Mouse (Mus musculus): ENCODE measurements around the gene Cox4i1. TPM values are rescaled to one million over a fixed set of nuclear protein-coding genes. Genes with fewer than 3 reads are reported as not detected.
A peak's percentile ranks its signal among the peaks of the same experiment; 100 is the strongest.

Gene Cox4i1
- total RNA-seq, 1 experiment from 2014 or later, result 2,387 TPM

DNA sequence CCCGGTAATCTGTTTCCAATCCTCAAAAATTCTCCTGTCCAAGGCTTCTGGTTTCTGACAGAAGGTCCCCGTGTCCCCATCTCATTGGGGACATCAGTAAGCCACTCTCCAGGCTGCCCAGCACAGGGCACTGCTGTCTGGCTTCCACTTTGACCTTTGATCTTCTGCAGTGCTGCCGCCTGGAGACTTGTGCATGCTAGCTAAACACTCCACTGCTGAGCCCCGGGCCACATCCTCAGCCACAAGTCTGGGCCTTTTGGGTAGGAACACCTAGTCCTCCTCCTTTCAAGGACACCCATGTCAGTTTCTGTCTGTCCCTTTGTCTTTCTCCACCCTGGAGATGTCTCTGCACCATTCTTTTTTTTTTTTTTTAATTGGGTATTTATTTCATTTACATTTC, 24.9 kb downstream of the Cox4i1 start:
- no peak for DNase-seq

DNA sequence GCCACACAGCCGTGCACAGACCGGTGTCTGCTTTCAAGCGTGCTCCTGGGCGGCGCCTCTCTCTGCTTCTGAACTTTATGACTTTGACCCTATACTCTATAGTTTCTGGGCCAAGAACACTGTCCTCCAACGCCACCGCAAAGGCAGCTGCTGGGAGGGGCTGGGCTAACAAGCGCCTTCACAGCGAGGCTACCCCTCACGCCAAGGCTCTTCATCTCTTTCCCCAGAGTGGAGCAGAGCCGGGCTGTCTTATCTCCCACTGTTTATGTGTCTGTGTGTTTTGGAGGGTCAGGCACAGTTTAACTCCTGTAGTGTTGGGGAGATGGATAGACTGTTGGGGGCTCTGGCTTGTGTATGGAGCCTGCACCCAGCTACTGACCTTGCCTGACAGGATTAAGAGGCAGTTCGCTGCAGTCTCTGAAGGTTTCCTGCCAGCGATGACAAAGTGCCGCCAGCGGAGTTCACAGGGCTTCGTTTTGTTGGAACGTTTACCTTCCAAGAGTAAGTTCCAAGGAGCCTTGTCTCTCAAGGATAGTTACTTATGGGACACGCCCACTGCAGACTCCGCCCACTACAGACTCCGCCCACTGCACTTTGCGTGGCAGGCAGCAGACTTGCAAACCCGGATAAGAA, 26.0 kb downstream of the Cox4i1 start:
- DNase-seq, result peak; percentile 68

DNA sequence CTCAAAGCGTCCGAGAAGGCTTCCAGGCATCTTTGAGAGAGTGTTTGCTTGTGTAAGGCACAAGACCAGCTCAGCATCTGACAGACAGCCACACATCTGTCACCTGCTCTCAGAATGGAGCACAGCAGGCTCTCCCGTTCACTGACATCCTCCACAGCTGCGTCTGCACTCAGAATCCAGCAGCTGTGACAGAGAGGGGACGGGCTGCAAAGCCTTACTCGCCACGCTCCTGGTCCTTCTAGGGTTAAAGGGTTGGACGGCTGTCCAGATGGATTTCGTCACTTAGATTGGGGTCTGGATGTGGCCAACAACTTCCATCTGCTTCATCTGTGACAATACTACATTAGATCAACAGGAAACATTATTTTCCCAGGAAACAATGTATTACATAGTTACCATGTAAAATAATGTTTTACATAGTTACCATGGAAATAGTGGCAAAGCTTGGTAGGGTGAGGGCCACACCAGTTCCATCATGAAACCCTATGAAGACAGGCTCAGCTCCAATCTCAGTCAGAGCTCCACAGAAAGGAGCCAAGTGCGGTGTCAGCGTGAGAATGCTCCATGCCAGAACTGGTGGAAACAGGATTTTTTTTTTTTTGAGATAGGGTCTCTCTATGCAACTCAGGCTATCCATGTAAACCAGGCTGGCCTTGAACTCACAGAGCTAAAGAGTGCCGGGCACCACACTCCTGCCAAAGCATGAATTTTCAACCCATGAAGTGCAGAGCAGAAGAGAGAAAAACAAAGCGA, 28.6 kb downstream of the Cox4i1 start:
- no peak for DNase-seq

DNA sequence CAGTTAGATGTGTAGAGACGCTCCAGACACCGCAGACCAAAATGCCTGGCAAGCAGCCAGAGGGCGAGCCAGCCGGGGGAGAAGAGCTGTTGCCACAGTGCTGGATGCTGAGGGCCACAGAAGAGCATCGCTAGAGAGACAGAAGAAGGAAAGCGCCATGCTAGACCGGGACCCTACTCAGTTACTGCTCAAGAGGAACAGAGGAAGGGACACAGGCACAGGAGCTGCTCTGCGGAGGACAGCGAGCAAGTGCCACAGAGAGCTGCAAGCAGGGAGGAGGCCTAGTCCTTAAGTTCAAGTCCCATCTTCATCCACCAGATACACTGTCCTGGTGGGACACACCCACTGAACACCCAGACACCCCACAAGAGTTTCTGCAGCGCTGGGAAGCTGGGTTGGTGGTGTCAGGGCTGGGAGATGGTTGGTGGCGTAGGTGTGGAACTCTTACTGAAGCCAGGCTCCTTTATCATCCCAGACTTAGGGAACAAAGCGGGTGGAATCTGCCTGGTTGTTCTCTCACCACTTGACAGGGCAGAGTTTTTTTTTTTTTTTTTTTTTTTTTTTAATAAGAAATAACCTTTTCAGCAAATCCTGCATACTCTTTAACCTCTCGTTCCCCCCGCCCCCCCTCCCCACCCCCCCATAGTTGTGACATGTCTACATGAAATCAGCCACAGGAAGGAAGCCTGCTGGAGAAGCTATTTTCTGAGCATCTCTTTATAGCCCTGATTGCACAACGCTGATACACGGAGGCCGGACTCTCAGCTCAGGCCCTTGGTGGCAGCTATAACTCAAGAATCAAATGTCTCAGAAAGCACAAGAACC, 29.3 kb downstream of the Cox4i1 start:
- peak; percentile 71 for DNase-seq

DNA sequence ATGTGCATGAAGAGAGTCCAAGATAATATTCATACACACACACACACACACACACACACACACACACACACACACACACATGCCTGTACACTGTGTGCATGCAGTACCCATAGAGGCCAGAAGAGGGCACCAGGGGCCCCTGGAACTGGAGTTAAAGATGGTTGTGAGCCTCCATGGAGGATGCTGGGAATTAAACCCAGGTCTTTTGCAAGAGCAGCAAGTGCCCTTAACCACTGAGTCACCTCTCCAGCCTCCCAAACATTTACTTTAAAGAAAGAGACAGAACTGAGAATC, 29.9 kb downstream of the Cox4i1 start:
- DNase-seq, result peak; percentile 41

DNA sequence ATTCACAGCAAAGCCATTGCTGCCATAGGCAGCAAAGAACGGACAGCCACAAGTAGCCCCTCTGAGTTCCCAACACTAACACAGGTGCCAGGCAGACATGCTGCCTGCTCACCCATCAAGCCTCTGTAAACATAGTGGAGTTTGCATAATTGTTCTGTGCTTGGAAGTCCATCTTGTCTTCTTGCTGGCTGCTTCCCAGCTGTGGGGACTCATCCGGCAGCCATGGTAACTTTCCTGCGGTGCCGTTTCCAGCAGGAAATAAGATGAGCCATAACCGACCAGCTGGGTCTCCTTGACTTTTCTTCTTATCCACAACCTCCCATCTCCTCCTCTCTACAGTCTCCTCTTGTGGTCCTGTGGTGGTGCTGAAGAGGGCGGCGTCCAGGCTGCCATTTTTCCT, 30.4 kb downstream of the Cox4i1 start:
- no peak for DNase-seq

DNA sequence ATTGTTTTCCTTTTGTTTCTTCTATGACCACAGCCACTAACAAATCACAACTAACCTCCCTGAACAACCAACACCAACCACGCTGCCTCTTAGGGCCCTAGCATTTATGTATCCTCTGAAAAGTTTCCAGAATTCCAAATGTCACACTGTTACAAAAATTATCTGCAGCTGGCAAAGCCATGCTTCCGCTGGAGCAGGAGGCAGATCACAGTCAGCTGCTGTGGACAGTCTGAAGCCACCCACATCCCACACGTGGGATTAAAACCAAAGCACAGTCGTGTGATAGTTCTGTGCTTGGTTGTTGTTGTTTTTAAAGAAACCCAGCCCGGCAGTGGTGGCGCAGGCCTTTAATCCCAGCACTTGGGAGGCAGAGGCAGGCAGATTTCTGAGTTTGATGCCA, 31.1 kb downstream of the Cox4i1 start:
- no peak for DNase-seq

DNA sequence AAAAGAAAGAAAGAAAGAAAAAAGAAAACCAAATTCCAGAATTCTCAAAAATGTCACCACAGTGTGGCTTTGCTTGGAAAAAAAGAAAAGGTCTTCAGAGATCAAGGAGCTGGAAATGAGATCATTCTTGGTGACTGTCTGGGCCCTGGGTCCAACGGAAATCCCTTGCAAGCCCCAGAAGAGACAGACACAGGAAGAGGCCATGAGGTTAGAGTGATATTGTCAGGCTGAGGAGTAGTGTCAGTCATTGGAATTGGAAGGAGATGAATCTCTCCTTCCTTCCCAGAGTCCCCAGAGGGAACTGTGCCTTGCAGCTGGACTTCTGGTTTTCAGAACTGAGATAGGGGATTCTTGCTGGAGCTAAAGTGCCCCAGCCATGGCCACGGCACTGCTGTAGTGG, 31.5 kb downstream of the Cox4i1 start:
- no peak for DNase-seq

DNA sequence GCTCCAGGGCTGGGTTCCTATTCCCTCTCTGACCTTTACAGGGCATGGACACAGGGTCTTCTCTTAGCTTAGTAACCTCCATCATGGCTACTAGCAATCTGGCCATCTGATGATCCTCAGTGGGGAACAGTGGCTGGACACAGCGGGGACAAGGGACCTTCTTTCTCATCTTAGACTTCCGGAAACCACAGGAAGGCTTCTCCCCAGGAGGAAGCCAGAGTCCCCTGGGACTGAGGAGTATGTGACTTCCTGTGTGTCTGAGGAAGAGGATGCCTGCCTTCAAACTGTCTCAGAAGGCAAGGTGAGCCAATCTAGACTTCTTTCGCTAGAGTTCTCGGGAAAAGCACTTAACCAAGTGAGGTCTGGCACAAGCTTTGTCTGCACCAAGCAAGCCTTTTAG, 32.0 kb downstream of the Cox4i1 start:
- DNase-seq, result no peak

DNA sequence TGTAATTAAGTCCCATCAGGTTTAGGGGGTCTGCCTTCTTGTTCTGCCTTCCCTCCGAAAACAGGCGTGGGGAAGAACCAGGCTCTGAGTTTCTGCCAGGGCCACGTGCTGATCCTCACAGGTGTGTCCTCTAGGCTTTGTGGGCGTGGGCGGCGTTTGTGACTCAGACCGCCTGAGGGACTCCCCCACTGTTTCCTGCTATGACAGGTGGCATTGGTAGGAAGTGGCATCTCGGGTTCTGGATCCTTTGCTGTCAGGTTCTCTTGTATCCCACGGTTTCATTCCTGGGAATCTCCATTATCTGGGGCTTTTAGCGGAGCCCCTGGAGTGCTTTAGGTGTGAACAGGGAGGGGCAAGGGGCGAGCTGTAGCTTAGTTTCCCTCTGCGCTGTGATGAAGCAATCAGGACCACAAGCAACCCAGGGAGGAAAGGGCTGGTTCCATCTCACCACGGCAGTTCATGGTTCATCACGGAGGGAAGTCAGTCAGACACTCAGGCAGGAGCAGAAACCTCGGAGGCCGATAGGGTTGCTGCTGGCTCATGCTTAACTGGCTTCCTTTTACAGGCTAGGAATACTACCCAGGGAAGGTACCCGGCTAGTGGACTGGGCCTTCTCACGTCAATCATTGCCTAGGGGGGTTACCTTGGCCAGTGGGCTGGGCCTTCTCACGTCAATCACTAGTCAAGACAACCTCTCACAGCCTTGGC, 33.9 kb downstream of the Cox4i1 start:
- no peak for DNase-seq

DNA sequence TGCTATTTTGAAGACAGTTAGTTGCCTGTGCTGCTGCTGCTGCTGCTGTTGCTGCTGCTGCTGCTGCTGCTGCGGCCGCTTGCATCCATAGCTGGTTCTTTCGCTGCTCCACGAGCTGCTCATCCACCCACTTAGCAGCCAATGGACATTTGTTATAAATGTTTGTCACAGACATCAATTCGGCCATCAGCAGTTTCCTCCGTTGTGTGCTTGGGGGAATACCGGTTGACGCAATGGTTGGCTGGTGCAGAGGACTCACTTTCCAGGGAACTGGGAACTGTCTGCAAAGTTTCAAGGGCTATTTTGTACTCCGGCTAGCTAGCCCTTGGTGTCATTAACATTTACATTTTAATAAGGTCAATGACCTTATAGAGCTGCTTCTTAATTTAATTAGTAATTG, 36.2 kb downstream of the Cox4i1 start:
- no peak for DNase-seq

DNA sequence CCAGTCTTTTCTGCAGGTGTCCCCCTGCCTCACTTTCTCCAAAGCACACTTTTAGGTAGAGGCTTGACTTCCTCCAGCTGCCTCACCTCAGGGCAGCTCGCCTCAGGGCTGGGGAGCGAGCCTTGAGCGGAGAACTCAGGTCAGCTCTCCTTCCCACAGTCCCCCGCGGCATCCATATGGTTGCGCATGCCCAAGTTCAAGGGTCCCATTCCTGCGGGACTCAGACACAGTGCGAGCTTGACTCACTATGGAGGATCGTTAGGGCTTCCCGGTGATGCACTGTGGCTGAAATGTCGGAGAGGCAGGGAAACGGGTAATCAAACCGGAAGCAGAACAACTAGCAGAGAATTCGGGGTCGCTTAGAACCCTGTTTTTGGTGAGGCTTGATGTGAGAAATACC, 37.1 kb downstream of the Cox4i1 start:
- DNase-seq, result no peak

DNA sequence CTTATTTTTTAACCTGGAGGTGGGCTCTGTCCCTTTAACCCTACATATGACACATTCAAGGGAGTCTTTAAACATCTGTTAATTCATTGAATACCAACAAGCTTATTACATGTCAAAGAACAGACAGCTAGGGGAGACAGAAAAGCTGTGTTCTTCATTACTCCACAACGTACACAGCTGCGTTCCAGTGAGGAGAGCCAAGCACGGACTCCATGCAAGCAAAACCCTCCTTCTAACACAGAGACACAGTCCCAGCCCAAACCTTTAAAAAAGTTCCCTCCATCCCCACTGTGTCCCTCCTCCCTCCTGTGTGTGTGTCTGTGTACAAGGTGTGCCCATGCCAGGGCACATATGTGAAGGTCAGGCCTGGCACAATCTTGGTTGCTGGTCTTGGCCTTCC, 38.2 kb downstream of the Cox4i1 start:
- DNase-seq, result no peak

DNA sequence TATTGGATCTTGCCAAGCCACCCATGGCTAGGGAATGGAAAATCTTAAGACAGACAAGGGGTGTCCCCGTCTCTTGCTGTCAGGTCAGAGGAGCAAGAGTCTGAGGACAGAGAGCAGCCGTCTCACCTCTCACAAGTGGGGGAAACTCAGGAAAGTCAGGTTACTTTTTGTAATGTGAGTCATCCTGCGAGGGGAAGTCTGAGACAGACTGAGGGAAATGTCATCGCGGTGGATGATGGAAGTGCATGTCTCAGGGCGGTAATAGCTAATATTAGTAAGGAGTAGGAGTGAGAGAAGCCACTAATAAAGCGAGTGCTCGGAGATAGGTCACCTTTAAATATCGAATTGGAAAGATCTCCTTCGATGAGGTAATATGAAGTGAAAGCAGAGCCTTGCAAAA, 41.2 kb downstream of the Cox4i1 start:
- DNase-seq, result no peak

DNA sequence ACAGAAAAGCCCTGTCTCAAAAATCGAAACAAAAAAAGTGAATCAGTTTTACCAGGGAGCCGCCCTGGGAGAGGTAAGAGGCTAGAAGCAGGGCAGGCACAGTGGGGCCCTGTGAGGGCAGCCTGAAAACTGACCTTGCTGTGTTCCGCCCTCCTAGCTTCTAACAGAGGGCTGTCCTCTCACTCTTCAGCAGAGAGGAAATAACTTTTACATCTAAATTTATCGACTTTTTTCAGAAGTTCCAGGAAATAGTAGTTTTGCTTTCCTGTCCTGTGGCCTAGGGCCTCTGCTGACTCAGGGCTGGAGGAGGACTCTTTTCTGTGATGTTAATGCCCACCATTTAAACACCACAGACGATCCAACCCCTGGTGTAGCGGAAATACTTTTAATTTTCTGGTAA, 47.2 kb downstream of the Cox4i1 start:
- no peak for DNase-seq

DNA sequence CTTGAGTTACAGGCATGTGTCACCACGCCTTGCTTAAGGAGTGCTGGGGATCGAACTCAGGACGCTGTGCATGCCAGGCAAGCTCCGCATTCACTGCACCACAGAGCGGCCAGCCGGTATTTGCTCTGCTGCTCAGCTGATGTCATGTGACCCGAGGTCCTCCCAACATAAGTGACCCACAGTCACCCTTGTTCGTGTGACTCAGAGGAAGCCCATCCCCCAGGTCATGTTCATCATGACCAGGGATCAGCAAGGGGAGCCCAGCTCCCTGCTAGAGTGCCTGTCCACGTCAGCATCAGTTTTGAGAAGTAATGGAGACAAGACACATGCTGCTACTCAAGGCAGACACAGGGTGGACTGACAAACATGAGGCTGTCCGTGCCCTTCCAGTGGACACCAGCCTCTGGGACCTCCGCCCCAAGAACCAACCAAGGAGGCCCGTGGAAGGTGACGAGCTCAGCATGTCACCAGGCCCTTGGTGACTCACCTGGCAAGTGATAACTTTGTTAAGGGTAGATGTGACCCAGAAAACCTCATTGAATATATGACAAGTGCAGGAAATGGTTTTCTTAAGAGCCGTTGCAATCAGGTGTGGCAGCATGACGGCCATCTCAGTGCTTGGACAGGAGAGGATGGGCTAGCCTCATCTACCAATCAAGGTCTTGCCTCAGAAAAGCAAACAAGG, 48.1 kb downstream of the Cox4i1 start:
- no peak for DNase-seq

DNA sequence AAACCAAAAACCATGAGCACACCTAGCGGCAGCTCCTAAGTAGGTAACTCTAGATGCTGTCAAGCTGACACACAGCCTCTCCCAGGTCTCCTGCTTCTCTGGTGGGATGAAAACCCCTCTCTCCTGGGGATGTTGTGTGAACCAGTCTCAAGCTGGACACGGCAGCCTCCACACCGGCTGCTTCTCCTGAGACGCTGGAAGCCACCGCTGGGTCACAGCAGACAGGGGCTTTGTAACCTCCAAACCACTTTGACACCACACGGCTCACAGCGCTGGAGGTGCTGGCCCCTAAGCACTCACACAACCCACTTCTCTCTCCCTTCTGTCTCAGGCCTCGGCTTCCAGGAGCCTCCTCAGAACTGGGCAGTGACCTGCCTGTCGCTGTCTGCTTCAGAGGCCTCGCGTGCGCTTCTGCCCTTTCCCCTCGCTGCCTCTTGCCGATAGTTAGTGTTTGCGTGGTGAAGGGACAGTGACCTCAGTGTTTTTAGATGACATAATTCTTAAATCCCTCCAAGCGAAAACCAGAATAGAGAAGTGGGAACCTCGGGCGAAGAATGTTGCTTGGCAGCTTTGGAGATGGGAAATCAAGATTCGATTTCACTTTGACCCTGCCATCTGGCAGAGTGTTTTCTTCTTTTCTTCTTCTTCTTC, 51.7 kb downstream of the Cox4i1 start:
- DNase-seq, result no peak

DNA sequence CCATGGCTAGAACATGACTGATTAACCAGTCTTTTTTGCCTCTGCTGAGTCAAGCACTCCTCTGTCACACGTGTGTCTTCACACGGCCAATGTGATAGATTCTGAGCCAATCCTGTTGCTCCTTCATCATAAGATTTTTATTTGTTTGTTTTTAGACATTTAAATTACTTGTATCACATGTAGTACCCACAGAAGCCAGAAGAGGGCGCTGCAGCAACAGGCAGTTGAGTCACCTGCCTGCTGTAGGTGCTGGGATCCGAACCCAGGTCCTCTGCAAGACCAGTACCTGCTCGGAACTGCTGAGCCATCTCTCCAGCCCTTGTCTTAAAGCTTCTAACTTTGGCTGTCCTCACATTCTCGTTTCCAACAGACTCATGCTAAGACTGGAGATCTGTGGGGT, 55.0 kb downstream of the Cox4i1 start:
- DNase-seq, result no peak
